Mouse (Mus musculus) embryo, embryonic 9.5 days (tissue): Measurements from ENCODE around the gene Olfr398.

Experiments used
- DNase-seq: peaks from one replicate; pipeline ENCODE4 v3.0.0-alpha.2; 2017; ENCODE audit errors: extremely low spot score

Olfr398 gene

GRCm38 (mm10) chr11:73990307-73990706 lies at the start of gene Olfr398:
Gene Olfr398 (minus strand): TSS chr11:73990407.
- no peak for DNase-seq

DNA sequence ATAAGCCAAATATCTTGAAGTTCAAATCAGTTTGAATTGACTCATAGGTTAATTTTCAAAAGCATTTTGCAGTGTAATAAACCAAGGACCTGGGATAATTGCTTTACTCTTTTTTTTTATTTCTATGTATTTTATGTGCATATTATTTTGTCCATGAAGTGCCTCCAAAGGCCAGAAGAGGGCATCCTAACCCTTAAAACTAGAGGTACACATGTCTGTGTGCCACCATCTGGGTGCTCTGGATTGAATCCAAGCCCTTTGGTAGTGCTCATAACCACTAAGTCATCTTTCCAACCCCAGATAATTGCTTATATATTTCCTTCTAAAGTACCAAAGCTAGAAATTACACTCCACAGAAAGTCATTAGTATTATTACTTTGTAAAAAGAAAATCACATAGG lies 2.9 kb upstream of the Olfr398 start:
- no peak for DNase-seq

DNA sequence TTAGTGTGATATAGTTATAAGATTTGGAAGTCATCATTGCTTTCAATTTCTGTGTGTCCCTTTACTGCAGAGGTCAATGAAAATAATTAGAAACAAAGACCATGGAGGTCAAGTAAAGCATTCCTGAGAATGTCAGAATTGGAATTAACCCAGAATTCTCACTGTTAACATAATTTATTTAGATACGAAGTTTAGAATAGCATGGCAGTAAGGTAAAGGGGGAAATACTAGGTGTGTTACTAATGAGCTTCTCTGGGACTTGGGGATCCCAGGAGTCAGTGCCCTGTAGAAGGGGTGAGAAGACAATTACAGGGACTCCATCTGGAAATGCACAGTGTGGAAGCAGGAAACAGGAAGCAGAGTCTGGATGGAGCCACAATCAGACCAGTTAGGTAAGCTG lies 29.7 kb downstream of the Olfr398 start, which contains the start of gene Olfr397:
Olfr397 (plus strand) TSS at position 301 of the 400 bp plus-strand sequence.
- no peak for DNase-seq

- no peak for DNase-seq
Observed at GRCm38 (mm10) chr11:73936377-73936776, 53.8 kb downstream of the Olfr398 start, which contains the start of gene Olfr23. Gene Olfr23 (plus strand): TSS chr11:73936677.
